Mouse (Mus musculus): ENCODE data around the gene Golga1. TPM values are rescaled to one million over a fixed set of nuclear protein-coding genes. Genes with fewer than 3 reads are reported as not detected.
"Not testable (repeated sequence)": the region's sequence is repeated elsewhere in the genome, so short reads cannot be mapped to it uniquely, and the experiment has no call there.

Golga1 gene
- 38.2 and 38.3 TPM in 2 replicates for polyA plus RNA-seq (2015; fragmentation: Nextera tagmentation; extraction: Ambion mirVana)

GRCm38 (mm10) chr2:39065400-39065987, at the start of gene Golga1:
Golga1 (minus strand) TSS chr2:39065541.
- peak within 1 kb of the TSS; percentile 94 for H3K9ac ChIP-seq
- H3K27me3 ChIP-seq = no peaks in the 10 kb centered on the region
- under 1% methylated on average over 50 of the region's 50 CpGs for WGBS
- H3K4me1 ChIP-seq = peaks cover 8% of the 10 kb centered on the region
- H3K4me3 ChIP-seq = peak within 1 kb of the TSS; percentile 91
- peak; percentile 98 for ATAC-seq
- H3K36me3 ChIP-seq (ENCODE audit: poor library complexity, severe bottlenecking) = peaks cover 20% of the 10 kb centered on the region; the same call in 1 of the 2 replicates
- peak within 1 kb of the TSS; percentile 87 for H3K4me2 ChIP-seq
- H3K9me3 ChIP-seq (replicated peaks) = no peaks in the 10 kb centered on the region
- peak within 1 kb of the TSS; percentile 83 for H3K27ac ChIP-seq

GRCm38 (mm10) chr2:39114093-39114492, 48.8 kb upstream of the Golga1 start:
- Histone ChIP-seq H3K9me3 (replicated peaks) (no peaks in the 10 kb centered on the region), H3K4me1 (no peaks in the 10 kb centered on the region), H3K36me3 (ENCODE audit: poor library complexity, severe bottlenecking) (peaks cover 60% of the 10 kb centered on the region), H3K9ac (no peak overlapping the region), H3K27ac (no peak overlapping the region), H3K4me2 (no peak overlapping the region), H3K27me3 (no peaks in the 10 kb centered on the region), H3K4me3 (no peak overlapping the region)
- WGBS = 91% methylated on average over 7 of the region's 7 CpGs
- no peak for ATAC-seq

GRCm38 (mm10) chr2:39110514-39110913, 45.2 kb upstream of the Golga1 start:
- H3K4me2 ChIP-seq = no peak overlapping the region
- ATAC-seq = no peak
- H3K4me3 ChIP-seq = no peak overlapping the region
- H3K9ac ChIP-seq = no peak overlapping the region
- H3K9me3 ChIP-seq (replicated peaks) = no peaks in the 10 kb centered on the region
- H3K36me3 ChIP-seq (ENCODE audit: poor library complexity, severe bottlenecking) = peaks cover 50% of the 10 kb centered on the region
- no peaks in the 10 kb centered on the region for H3K27me3 ChIP-seq
- no peak overlapping the region for H3K27ac ChIP-seq
- no peaks in the 10 kb centered on the region for H3K4me1 ChIP-seq

GRCm38 (mm10) chr2:39109712-39110111, 44.4 kb upstream of the Golga1 start:
- H3K4me1 ChIP-seq; ATAC-seq; H3K4me3 ChIP-seq; H3K27ac ChIP-seq; H3K9ac ChIP-seq; H3K9me3 ChIP-seq (replicated peaks); H3K27me3 ChIP-seq; H3K4me2 ChIP-seq: not testable (repeated sequence)
- H3K36me3 ChIP-seq (ENCODE audit: poor library complexity, severe bottlenecking) = peaks cover 54% of the 10 kb centered on the region

GRCm38 (mm10) chr2:39099951-39100350, 34.6 kb upstream of the Golga1 start:
- 97% methylated on average over 1 of the region's 1 CpGs for WGBS
- not testable (repeated sequence) for H3K27me3 ChIP-seq; ATAC-seq; H3K4me2 ChIP-seq; H3K4me3 ChIP-seq; H3K4me1 ChIP-seq; H3K9me3 ChIP-seq (replicated peaks); H3K9ac ChIP-seq; H3K27ac ChIP-seq
- peaks cover 51% of the 10 kb centered on the region for H3K36me3 ChIP-seq (ENCODE audit: poor library complexity, severe bottlenecking)

GRCm38 (mm10) chr2:39097993-39098392, 32.7 kb upstream of the Golga1 start:
- no peak overlapping the region for H3K4me2 ChIP-seq
- H3K36me3 ChIP-seq (ENCODE audit: poor library complexity, severe bottlenecking) = peaks cover 54% of the 10 kb centered on the region
- H3K4me3 ChIP-seq = no peak overlapping the region
- no peak for ATAC-seq
- no peaks in the 10 kb centered on the region for H3K4me1 ChIP-seq
- H3K9ac ChIP-seq = no peak overlapping the region
- H3K27me3 ChIP-seq = no peaks in the 10 kb centered on the region
- H3K27ac ChIP-seq = no peak overlapping the region
- no peaks in the 10 kb centered on the region for H3K9me3 ChIP-seq (replicated peaks)

- Histone ChIP-seq H3K4me3 (no peak overlapping the region), H3K27ac (no peak overlapping the region), H3K9me3 (replicated peaks) (no peaks in the 10 kb centered on the region), H3K27me3 (no peaks in the 10 kb centered on the region), H3K4me1 (no peaks in the 10 kb centered on the region), H3K9ac (no peak overlapping the region), H3K36me3 (ENCODE audit: poor library complexity, severe bottlenecking) (peaks cover 41% of the 10 kb centered on the region), H3K4me2 (no peak overlapping the region)
- WGBS = 96% methylated on average over 1 of the region's 1 CpGs
- ATAC-seq = no peak
These were observed 26.6 kb upstream of the Golga1 start for GRCm38 (mm10) chr2:39091966-39092365.

- ATAC-seq = no peak
- Histone ChIP-seq H3K9ac (no peak overlapping the region), H3K9me3 (replicated peaks) (no peaks in the 10 kb centered on the region), H3K27me3 (no peaks in the 10 kb centered on the region), H3K27ac (no peak overlapping the region), H3K4me1 (no peaks in the 10 kb centered on the region), H3K4me2 (no peak overlapping the region), H3K4me3 (no peak overlapping the region), H3K36me3 (ENCODE audit: poor library complexity, severe bottlenecking) (peaks cover 65% of the 10 kb centered on the region)
- WGBS = 93% methylated on average over 3 of the region's 3 CpGs
These were observed 17.4 kb upstream of the Golga1 start for GRCm38 (mm10) chr2:39082706-39083105.

- Histone ChIP-seq H3K4me3 (no peak overlapping the region), H3K9me3 (replicated peaks) (no peaks in the 10 kb centered on the region), H3K9ac (no peak overlapping the region), H3K27me3 (no peaks in the 10 kb centered on the region), H3K36me3 (ENCODE audit: poor library complexity, severe bottlenecking) (no peaks in the 10 kb centered on the region), H3K4me1 (no peaks in the 10 kb centered on the region), H3K27ac (no peak overlapping the region), H3K4me2 (no peak overlapping the region)
- ATAC-seq = no peak
These were observed 5.3 kb upstream of the Golga1 start for GRCm38 (mm10) chr2:39070666-39071065.

GRCm38 (mm10) chr2:39069096-39069495, 3.8 kb upstream of the Golga1 start:
- Histone ChIP-seq H3K9me3 (replicated peaks) (no peaks in the 10 kb centered on the region), H3K9ac (no peak overlapping the region), H3K27ac (no peak overlapping the region), H3K27me3 (no peaks in the 10 kb centered on the region), H3K4me2 (no peak overlapping the region), H3K36me3 (ENCODE audit: poor library complexity, severe bottlenecking) (no peaks in the 10 kb centered on the region), H3K4me3 (no peak overlapping the region), H3K4me1 (peaks cover 7% of the 10 kb centered on the region)
- 67% methylated on average over 1 of the region's 1 CpGs for WGBS
- no peak for ATAC-seq

- Histone ChIP-seq H3K4me3 (peak overlapping the region; percentile 91), H3K27ac (peak overlapping the region; percentile 83), H3K4me1 (peaks cover 8% of the 10 kb centered on the region), H3K4me2 (peak overlapping the region; percentile 87), H3K27me3 (no peaks in the 10 kb centered on the region), H3K9ac (peak overlapping the region; percentile 94), H3K36me3 (ENCODE audit: poor library complexity, severe bottlenecking) (peaks cover 27% of the 10 kb centered on the region; the same call in 1 of the 2 replicates), H3K9me3 (replicated peaks) (no peaks in the 10 kb centered on the region)
- ATAC-seq = peak; percentile 54
- 6% methylated on average over 25 of the region's 25 CpGs for WGBS
These were observed 498 bp downstream of the Golga1 start for GRCm38 (mm10) chr2:39064687-39065399.

GRCm38 (mm10) chr2:39048515-39048914, 16.8 kb downstream of the Golga1 start:
- WGBS = 100% methylated on average over 1 of the region's 1 CpGs
- Histone ChIP-seq H3K4me3 (no peak overlapping the region), H3K36me3 (ENCODE audit: poor library complexity, severe bottlenecking) (peaks cover 83% of the 10 kb centered on the region), H3K27me3 (no peaks in the 10 kb centered on the region), H3K9ac (no peak overlapping the region), H3K4me2 (no peak overlapping the region), H3K9me3 (replicated peaks) (no peaks in the 10 kb centered on the region), H3K4me1 (no peaks in the 10 kb centered on the region), H3K27ac (no peak overlapping the region)
- ATAC-seq = no peak

GRCm38 (mm10) chr2:39040215-39040614, 25.1 kb downstream of the Golga1 start:
- 100% methylated on average over 1 of the region's 1 CpGs for WGBS
- Histone ChIP-seq H3K4me2 (no peak overlapping the region), H3K9me3 (replicated peaks) (no peaks in the 10 kb centered on the region), H3K27me3 (no peaks in the 10 kb centered on the region), H3K36me3 (ENCODE audit: poor library complexity, severe bottlenecking) (peaks cover 81% of the 10 kb centered on the region), H3K27ac (no peak overlapping the region), H3K9ac (no peak overlapping the region), H3K4me3 (no peak overlapping the region), H3K4me1 (no peaks in the 10 kb centered on the region)
- ATAC-seq = no peak
